Mouse (Mus musculus) regulatory T cell (primary cell): ENCODE measurements at regions not wholly inside any gene's neighbourhood (a gene's known extent, or its start where the extent isn't known, plus 50 kb on each side); places are given as distances from the start of the nearest gene placed in this dataset.

Experiments used
- in situ Hi-C: fragments of 300-600 bp; cut with MboI, MseI; formaldehyde crosslinking; loops from one replicate; pipeline ENCODE4 v1.15.1; 2025; ENCODE audit warnings: high pct_unique_total_duplicates

- in situ Hi-C loops: no loop called here
Measured at GRCm38 (mm10) chr6:143484941-143485340, 317.9 kb downstream of the Etnk1 start.

GRCm38 (mm10) chr6:143487003-143487402 is 320.0 kb downstream of the Etnk1 start:
- in situ Hi-C loops: no loop called here

GRCm38 (mm10) chr6:143490019-143490418 is 323.0 kb downstream of the Etnk1 start:
- in situ Hi-C loops: no loop called here

DNA sequence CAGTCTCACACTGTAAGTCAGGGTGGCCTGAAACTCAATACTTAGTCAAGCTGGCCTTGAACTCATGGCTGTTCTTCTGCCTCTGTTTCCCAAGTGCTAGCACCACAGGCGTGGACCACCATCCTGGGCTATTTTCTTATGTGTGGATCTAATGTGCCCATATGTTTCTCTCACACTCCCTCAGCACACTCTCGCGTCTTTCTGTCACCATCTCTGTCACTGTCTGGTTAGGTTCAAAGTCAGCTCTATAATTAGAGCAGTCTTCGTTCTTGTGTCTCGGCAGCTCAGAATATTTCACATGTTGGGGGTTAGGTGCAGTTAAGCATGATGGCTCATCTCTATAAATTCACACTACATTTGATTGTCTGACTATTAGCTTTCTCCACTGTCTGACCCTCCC is 324.4 kb downstream of the Etnk1 start:
- in situ Hi-C loops: no loop called here

- in situ Hi-C loops: no loop called here
Measured at GRCm38 (mm10) chr6:143493543-143493942, 326.5 kb downstream of the Etnk1 start.

DNA sequence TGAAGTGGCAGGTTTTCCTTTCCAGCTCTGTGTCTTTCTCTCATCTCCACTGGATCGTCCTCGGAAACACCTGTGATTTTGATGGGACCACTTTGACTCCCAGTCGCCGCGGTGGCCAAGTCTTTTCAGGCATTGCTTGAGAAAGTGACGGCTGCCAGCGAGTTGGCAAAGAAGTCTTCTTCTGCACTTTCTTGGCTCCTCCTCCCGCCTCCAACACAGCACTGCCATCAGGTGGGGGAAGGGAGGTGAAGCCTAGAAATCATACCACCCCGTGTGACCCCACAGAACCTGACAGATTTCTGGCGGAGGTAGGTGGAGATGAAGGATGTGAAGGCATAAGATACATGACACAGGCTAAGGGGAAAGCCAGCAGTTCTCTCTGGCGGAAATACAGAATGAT is 327.3 kb downstream of the Etnk1 start:
- in situ Hi-C loops: no loop called here

DNA sequence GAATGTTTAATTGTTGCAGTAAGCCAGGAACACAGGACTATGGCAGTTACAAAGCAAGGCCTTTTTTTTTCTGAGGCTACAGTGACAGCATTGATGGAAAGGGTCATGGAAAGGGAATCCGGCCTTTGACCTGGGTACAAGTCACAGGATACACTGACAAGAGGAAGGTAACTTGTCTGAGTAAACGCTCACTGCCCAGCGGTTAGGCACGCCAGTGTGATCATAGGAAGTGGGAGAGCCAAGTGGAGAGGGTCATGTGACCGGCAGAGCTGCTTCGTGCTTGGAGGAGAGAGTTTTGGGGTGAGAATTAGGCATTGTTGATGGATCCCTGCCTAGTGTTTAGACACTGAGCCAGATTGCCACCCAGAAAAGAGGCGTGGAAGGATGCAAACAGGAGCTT is 327.9 kb downstream of the Etnk1 start:
- in situ Hi-C loops: no loop called here

DNA sequence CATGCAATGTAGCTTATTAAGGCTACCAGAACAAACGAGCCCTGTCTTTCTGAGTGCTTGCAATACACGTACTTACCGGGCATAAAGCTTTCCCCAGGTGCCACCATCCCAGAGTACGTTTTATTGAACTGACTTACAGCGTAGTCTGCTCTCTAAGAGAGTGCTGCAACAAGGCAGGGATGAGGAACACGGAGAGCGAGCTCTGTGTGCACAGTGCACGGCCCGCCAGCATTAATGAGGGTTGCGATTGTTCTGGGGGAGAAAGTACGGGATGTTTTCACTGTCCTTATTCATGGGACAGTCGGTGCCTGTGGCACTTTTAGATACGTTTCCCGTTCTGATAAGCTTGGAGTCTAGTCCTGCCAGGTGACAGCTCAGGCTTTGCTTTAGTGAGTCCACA is 331.7 kb downstream of the Etnk1 start:
- in situ Hi-C loops: no loop called here

DNA sequence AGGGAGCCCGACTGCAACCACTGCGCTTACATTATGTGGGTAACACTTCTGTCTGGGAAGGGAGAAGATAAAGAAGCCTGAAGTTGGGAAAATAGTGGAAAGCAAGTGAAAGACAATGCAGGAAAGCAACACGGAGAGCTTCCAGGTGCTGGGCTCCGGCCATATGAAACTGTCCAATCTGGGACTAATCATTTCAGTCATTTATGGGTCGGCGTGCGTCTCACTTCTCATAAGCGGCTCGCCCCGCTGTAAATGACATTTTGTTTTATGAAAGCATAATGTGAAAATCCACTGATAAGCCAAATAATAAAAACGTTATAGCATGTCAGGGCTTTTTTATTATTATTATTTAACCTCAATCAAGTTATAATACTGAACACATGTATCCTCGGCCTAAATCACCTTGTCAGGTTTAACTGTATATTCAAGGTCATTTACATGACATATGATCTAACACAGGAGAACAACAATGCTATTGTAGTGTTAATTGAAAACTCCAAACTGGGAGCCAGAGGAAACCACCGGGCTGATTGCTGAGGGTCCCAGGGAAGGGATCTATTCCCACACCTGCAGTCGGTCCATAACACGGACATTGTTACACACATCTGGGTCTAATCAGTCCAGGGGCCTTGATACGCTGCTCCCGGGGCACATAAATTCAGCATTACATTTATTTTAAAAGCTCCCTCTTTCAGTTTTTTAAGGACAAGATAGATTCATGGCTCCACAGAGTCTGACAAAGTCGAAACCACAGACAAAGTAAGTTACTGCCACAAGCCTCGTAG is 332.4 kb downstream of the Etnk1 start:
- in situ Hi-C loops: no loop called here

GRCm38 (mm10) chr6:143502803-143503202 is 335.8 kb downstream of the Etnk1 start:
- in situ Hi-C loops: no loop called here

GRCm38 (mm10) chr6:143503953-143504352 is 336.9 kb downstream of the Etnk1 start:
- in situ Hi-C loops: no loop called here

- in situ Hi-C loops: no loop called here
Measured at GRCm38 (mm10) chr6:143513459-143513858, 346.4 kb downstream of the Etnk1 start.

DNA sequence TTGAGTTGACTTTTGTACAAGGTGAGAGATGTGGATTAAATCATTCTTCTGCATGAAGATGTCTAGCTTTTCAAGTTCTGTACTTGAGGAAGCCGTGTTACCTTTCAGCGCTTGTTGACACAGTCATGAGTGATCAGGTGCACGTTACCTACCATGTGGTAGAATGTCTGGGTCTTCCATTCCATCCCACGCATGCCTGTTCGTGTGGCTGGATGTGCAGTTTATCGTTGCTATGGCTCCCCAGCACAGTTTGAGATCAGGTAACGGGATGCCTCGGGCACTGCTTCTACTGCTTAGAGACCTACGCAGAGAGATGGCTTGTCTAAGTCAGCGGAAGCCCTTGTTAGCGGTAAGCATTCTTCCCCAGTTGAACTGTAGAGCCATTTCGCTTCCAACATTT is 348.1 kb downstream of the Etnk1 start:
- in situ Hi-C loops: loop anchor here (5.0 kb wide), 1 partner anchor 482 kb away; no protein-coding TSS in a partner anchor

DNA sequence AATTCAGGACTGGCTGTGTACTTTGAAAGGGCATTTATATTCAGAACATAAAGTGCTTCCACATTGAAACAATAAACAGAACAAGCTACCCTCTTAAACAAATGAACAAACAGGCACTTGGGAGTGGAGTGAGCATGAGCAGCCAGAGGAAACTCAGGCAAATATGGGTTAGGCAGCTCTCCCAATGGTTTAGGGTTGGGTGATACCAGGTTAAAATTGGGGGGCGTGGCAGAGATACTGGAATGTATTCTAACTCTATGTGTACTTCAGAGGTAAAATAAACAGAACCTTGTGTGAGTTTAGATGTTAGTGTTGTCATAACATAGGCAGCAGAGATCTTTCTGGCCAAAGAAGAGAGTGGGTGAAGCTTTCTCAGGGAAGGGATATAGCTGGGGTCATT is 349.7 kb downstream of the Etnk1 start:
- in situ Hi-C loops: loop anchor here (5.0 kb wide), 1 partner anchor 481 kb away; no protein-coding TSS in a partner anchor

GRCm38 (mm10) chr6:143518476-143518875 is 351.5 kb downstream of the Etnk1 start:
- in situ Hi-C loops: loop anchor here (5.0 kb wide), 1 partner anchor 479 kb away; no protein-coding TSS in a partner anchor

GRCm38 (mm10) chr6:143519668-143520067 is 352.6 kb downstream of the Etnk1 start:
- in situ Hi-C loops: loop anchor here (5.0 kb wide), 1 partner anchor 478 kb away; no protein-coding TSS in a partner anchor

DNA sequence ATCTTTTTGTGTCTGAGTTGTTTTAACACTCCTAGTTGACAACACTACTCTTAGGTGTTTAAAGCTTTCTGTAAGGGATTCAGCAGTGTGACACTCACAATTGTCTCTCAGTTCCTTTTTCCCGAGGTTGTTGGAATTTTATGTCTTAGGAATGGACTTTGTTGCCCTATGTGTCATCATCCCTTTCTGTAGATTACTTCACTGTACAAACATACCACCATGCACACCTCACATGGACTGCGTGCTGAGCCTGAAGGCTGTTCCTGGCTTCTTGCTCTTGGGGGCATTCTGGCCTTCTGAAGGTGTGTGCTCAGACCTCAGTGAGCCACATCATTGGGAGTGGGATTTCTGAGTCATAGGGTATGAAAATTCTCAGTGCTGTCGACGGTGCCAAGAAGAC is 358.1 kb downstream of the Etnk1 start:
- in situ Hi-C loops: no loop called here

- in situ Hi-C loops: no loop called here
Measured at GRCm38 (mm10) chr6:143528898-143529297, 361.9 kb downstream of the Etnk1 start.

GRCm38 (mm10) chr6:143530372-143531224 is 363.6 kb downstream of the Etnk1 start:
- in situ Hi-C loops: no loop called here

GRCm38 (mm10) chr6:143531477-143531876 is 364.5 kb downstream of the Etnk1 start:
- in situ Hi-C loops: no loop called here

DNA sequence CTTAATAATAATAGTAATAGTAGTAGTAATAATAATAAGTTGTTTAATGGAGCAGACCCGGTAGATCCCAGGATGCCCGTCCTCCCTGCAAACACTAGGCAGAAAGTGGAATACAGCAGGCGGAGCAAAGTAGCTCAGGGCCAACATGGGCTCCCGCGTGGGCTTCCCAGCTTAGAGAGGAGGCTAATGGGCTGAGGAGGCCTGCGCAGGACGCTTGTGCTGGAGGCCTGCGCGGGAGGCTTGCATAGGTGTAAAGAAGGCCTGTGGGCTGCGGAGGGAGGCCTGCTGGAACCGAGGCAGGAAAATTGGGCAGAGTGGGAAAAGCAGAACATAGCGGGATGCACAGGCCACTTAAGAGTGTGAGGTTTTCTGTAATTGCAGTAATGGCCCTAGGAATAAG is 365.4 kb downstream of the Etnk1 start:
- in situ Hi-C loops: no loop called here

DNA sequence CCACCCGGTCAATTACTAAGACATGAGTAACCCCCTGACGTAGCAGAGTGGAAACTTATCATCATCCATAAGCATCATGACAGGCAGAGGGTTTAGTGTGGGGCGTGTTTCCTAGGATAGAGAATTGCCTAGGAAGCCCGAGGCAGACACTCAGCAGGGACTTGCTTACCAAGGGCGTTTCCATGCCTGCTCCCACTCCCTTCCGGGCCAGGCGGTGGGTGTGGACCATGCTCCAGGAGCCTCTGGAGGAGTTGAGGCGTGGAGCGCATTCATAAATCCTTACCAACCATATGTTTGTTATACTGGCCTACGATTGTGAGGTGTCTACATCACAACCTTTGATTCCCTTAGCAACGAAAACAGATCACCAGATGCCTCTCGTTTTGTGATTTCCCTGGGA is 368.2 kb downstream of the Etnk1 start:
- in situ Hi-C loops: no loop called here

- in situ Hi-C loops: no loop called here
Measured at GRCm38 (mm10) chr6:143535726-143536125, 368.7 kb downstream of the Etnk1 start.
